Mouse (Mus musculus): Measurements from ENCODE around the gene Arl2bp.

Gene Arl2bp

GRCm38 (mm10) chr8:94666456-94667308 is at the start of gene Arl2bp:
Arl2bp (plus strand) TSS chr8:94666600.
- peak; percentile 88 to 93 for DNase-seq (ENCODE audit: low spot score in 2 of 2)

- DNase-seq (ENCODE audit: low spot score in 2 of 2) = no peak
These were observed 41.5 kb upstream of the Arl2bp start for GRCm38 (mm10) chr8:94624885-94625284.

- no peak for DNase-seq (ENCODE audit: low spot score in 2 of 2)
These were observed 32.7 kb upstream of the Arl2bp start for GRCm38 (mm10) chr8:94633564-94634194.

GRCm38 (mm10) chr8:94634211-94634610 is 32.2 kb upstream of the Arl2bp start:
- DNase-seq (ENCODE audit: low spot score in 2 of 2) = no peak

- DNase-seq (ENCODE audit: low spot score in 2 of 2) = no peak
These were observed 25.2 kb upstream of the Arl2bp start for GRCm38 (mm10) chr8:94641183-94641582.

- DNase-seq (ENCODE audit: low spot score in 2 of 2) = no peak
These were observed 24.5 kb upstream of the Arl2bp start for GRCm38 (mm10) chr8:94641938-94642337.

GRCm38 (mm10) chr8:94645202-94645601 is 21.2 kb upstream of the Arl2bp start:
- no peak for DNase-seq (ENCODE audit: low spot score in 2 of 2)

GRCm38 (mm10) chr8:94646165-94646564 is 20.2 kb upstream of the Arl2bp start:
- no peak for DNase-seq (ENCODE audit: low spot score in 2 of 2)

- DNase-seq (ENCODE audit: low spot score in 2 of 2) = no peak
These were observed 16.9 kb upstream of the Arl2bp start for GRCm38 (mm10) chr8:94649496-94649895.

GRCm38 (mm10) chr8:94652951-94653350 is 13.4 kb upstream of the Arl2bp start:
- DNase-seq (ENCODE audit: low spot score in 2 of 2) = no peak

- DNase-seq (ENCODE audit: low spot score in 2 of 2) = no peak
These were observed 11.4 kb upstream of the Arl2bp start for GRCm38 (mm10) chr8:94654994-94655393.

- no peak for DNase-seq (ENCODE audit: low spot score in 2 of 2)
These were observed 8.4 kb upstream of the Arl2bp start for GRCm38 (mm10) chr8:94658031-94658430.

- no peak for DNase-seq (ENCODE audit: low spot score in 2 of 2)
These were observed 6.0 kb upstream of the Arl2bp start for GRCm38 (mm10) chr8:94660418-94660817.

- DNase-seq (ENCODE audit: low spot score in 2 of 2) = no peak
These were observed 1.7 kb upstream of the Arl2bp start for GRCm38 (mm10) chr8:94664722-94665121.

- no peak for DNase-seq (ENCODE audit: low spot score in 2 of 2)
These were observed 8.0 kb downstream of the Arl2bp start for GRCm38 (mm10) chr8:94674384-94674783.

- DNase-seq (ENCODE audit: low spot score in 2 of 2) = no peak
These were observed 9.5 kb downstream of the Arl2bp start for GRCm38 (mm10) chr8:94675923-94676322.

- peak in 1 of 2 experiments; percentile 57 for DNase-seq (ENCODE audit: low spot score in 2 of 2)
These were observed 12.2 kb downstream of the Arl2bp start for GRCm38 (mm10) chr8:94678582-94678981.

GRCm38 (mm10) chr8:94680414-94680813 is 14.0 kb downstream of the Arl2bp start:
- no peak for DNase-seq (ENCODE audit: low spot score in 2 of 2)

- DNase-seq (ENCODE audit: low spot score in 2 of 2) = no peak
These were observed 16.5 kb downstream of the Arl2bp start for GRCm38 (mm10) chr8:94682732-94683524.

GRCm38 (mm10) chr8:94684287-94684686 is 17.9 kb downstream of the Arl2bp start:
- no peak for DNase-seq (ENCODE audit: low spot score in 2 of 2)

GRCm38 (mm10) chr8:94685953-94686352 is 19.6 kb downstream of the Arl2bp start:
- no peak for DNase-seq (ENCODE audit: low spot score in 2 of 2)

- no peak for DNase-seq (ENCODE audit: low spot score in 2 of 2)
These were observed 28.3 kb downstream of the Arl2bp start for GRCm38 (mm10) chr8:94694701-94695100.
